Comparison of ENCODE assay signal across 13 mouse cellular contexts in genomic region chr3:152149449-152149848, GRCm38 (mm10). TPM values are rescaled to one million over a fixed set of nuclear protein-coding genes. Genes with fewer than 3 reads are reported as not detected.
DNase-seq lines count a peak whose midpoint lies in the region; ATAC-seq and TF ChIP-seq lines count a peak whose summit lies in the region.
"Had no signal": no experiment of that assay in that cellular context is flagged by ENCODE, and none has a peak within 500 bp of the region (broad histone marks: within the 10 kb centered on the region; RNA-seq: fewer than 3 reads in every experiment).

No protein-coding gene starts in this region.

- H3K4me2 ChIP-seq in heart, embryonic 12.5 days, result no peak overlapping the region
- H3K4me2 ChIP-seq in heart, embryonic 11.5 days, result no peak overlapping the region
- no peak overlapping the region for H3K4me2 ChIP-seq in liver, postnatal 0 days (ENCODE audit: low read depth, low read length)
- H3K4me2 ChIP-seq in forebrain, embryonic 14.5 days (ENCODE audit: low read length), result no peak overlapping the region
- no peak overlapping the region for H3K4me2 ChIP-seq in hindbrain, postnatal 0 days (ENCODE audit: low read depth, low read length)
- no peak overlapping the region for H3K4me2 ChIP-seq in forebrain, embryonic 13.5 days
- H3K4me2 ChIP-seq: hindbrain, embryonic 15.5 days had no signal

- H3K36me3 ChIP-seq in heart, embryonic 12.5 days, result no peaks in the 10 kb centered on the region
- H3K36me3 ChIP-seq in heart, embryonic 11.5 days (ENCODE audit: control insufficient read depth, insufficient read depth, low read length), result no peaks in the 10 kb centered on the region
- H3K36me3 ChIP-seq in liver, postnatal 0 days (replicated peaks; ENCODE audit: insufficient read depth, low read length), result no peaks in the 10 kb centered on the region
- no peaks in the 10 kb centered on the region for H3K36me3 ChIP-seq in forebrain, embryonic 14.5 days (ENCODE audit: control insufficient read depth, insufficient read depth, low read length)
- H3K36me3 ChIP-seq in hindbrain, postnatal 0 days (ENCODE audit: insufficient read depth, low read length), result no peaks in the 10 kb centered on the region
- H3K36me3 ChIP-seq in forebrain, embryonic 13.5 days (ENCODE audit: poor library complexity, severe bottlenecking), result no peaks in the 10 kb centered on the region
- H3K36me3 ChIP-seq: hindbrain, embryonic 15.5 days had no signal

- no peak overlapping the region for H3K4me3 ChIP-seq in heart, embryonic 12.5 days
- no peak overlapping the region for H3K4me3 ChIP-seq in heart, embryonic 11.5 days (ENCODE audit: low read depth, low read length)
- H3K4me3 ChIP-seq in liver, postnatal 0 days (ENCODE audit: low read depth, low read length), result no peak overlapping the region
- no peak overlapping the region for H3K4me3 ChIP-seq in forebrain, embryonic 14.5 days (ENCODE audit: low read depth, low read length)
- H3K4me3 ChIP-seq in hindbrain, postnatal 0 days (ENCODE audit: low read length), result no peak overlapping the region
- no peak overlapping the region for H3K4me3 ChIP-seq in forebrain, embryonic 13.5 days
- H3K4me3 ChIP-seq: hindbrain, embryonic 15.5 days had no signal

- no peak for ATAC-seq in heart, embryonic 12.5 days (ENCODE audit: insufficient number of reproducible peaks, low FRiP score)
- no peak for ATAC-seq in heart, embryonic 11.5 days (replicated peaks; ENCODE audit: insufficient number of reproducible peaks, low FRiP score, low TSS enrichment)
- no peak for ATAC-seq in liver, postnatal 0 days
- ATAC-seq in forebrain, embryonic 14.5 days, result no peak
- ATAC-seq in hindbrain, postnatal 0 days, result no peak
- ATAC-seq in forebrain, embryonic 13.5 days, result no peak

- DNase-seq in lung, postnatal 10 days, result peak; percentile 55
- DNase-seq in lung, postnatal 25 days (ENCODE audit: low spot score), result no peak
- DNase-seq in liver, postnatal 0 days, result no peak
- DNase-seq in forebrain, embryonic 14.5 days (ENCODE audit: low spot score), result no peak
- no peak for DNase-seq in hindbrain, postnatal 0 days (ENCODE audit: low spot score)
- DNase-seq: cerebellum, postnatal 10 days; midbrain, embryonic 14.5 days; spleen, adult 18-20 months; thymus, postnatal 36 days had no signal

- peak overlapping the region; percentile 24; the same call in 1 of the 2 replicates for H3K27ac ChIP-seq in heart, embryonic 12.5 days (ENCODE audit: poor library complexity, severe bottlenecking)
- H3K27ac ChIP-seq in heart, embryonic 11.5 days (ENCODE audit: low read depth, low read length), result no peak overlapping the region
- peak overlapping the region; percentile 45; the same call in 1 of the 2 replicates for H3K27ac ChIP-seq in liver, postnatal 0 days (ENCODE audit: low read depth)
- no peak overlapping the region for H3K27ac ChIP-seq in forebrain, embryonic 14.5 days (ENCODE audit: low read depth, low read length)
- no peak overlapping the region for H3K27ac ChIP-seq in hindbrain, postnatal 0 days
- H3K27ac ChIP-seq in forebrain, embryonic 13.5 days, result no peak overlapping the region
- H3K27ac ChIP-seq: hindbrain, embryonic 15.5 days had no signal

- no peaks in the 10 kb centered on the region for H3K9me3 ChIP-seq in heart, embryonic 12.5 days (replicated peaks)
- no peaks in the 10 kb centered on the region for H3K9me3 ChIP-seq in heart, embryonic 11.5 days (replicated peaks; ENCODE audit: control insufficient read depth, low read length)
- H3K9me3 ChIP-seq in liver, postnatal 0 days (ENCODE audit: low read length), result no peaks in the 10 kb centered on the region
- H3K9me3 ChIP-seq in forebrain, embryonic 14.5 days (replicated peaks; ENCODE audit: control insufficient read depth, low read length), result no peaks in the 10 kb centered on the region
- no peaks in the 10 kb centered on the region for H3K9me3 ChIP-seq in hindbrain, postnatal 0 days (ENCODE audit: low read length)
- H3K9me3 ChIP-seq in forebrain, embryonic 13.5 days (replicated peaks), result no peaks in the 10 kb centered on the region
- H3K9me3 ChIP-seq: hindbrain, embryonic 15.5 days had no signal

- H3K27me3 ChIP-seq in heart, embryonic 12.5 days (replicated peaks), result no peaks in the 10 kb centered on the region
- no peaks in the 10 kb centered on the region for H3K27me3 ChIP-seq in heart, embryonic 11.5 days (ENCODE audit: control insufficient read depth, insufficient read depth, low read length)
- H3K27me3 ChIP-seq in liver, postnatal 0 days (ENCODE audit: insufficient read depth, low read length), result no peaks in the 10 kb centered on the region
- H3K27me3 ChIP-seq in forebrain, embryonic 14.5 days (replicated peaks; ENCODE audit: control insufficient read depth, insufficient read depth, low read length), result no peaks in the 10 kb centered on the region
- H3K27me3 ChIP-seq in hindbrain, postnatal 0 days (ENCODE audit: insufficient read depth, low read length), result no peaks in the 10 kb centered on the region
- no peaks in the 10 kb centered on the region for H3K27me3 ChIP-seq in forebrain, embryonic 13.5 days
- H3K27me3 ChIP-seq: hindbrain, embryonic 15.5 days had no signal

- no peak for TF ChIP-seq CTCF in liver, postnatal 0 days (IDR thresholded peaks at IDR 0.05; ENCODE audit: low read depth)
- TF ChIP-seq CTCF in hindbrain, postnatal 0 days (IDR thresholded peaks at IDR 0.05; ENCODE audit: low read depth), result no peak

- H3K9ac ChIP-seq in heart, embryonic 12.5 days, result no peak overlapping the region
- no peak overlapping the region for H3K9ac ChIP-seq in heart, embryonic 11.5 days (ENCODE audit: low read depth, low read length)
- no peak overlapping the region for H3K9ac ChIP-seq in liver, postnatal 0 days (replicated peaks)
- no peak overlapping the region for H3K9ac ChIP-seq in forebrain, embryonic 14.5 days (ENCODE audit: low read length)
- no peak overlapping the region for H3K9ac ChIP-seq in hindbrain, postnatal 0 days (replicated peaks; ENCODE audit: low read length)
- H3K9ac ChIP-seq in forebrain, embryonic 13.5 days, result no peak overlapping the region
- H3K9ac ChIP-seq: hindbrain, embryonic 15.5 days had no signal

- 40% methylated on average over 7 of the region's 7 CpGs for WGBS in heart, embryonic 12.5 days
- 49% methylated on average over 7 of the region's 7 CpGs for WGBS in heart, embryonic 11.5 days (ENCODE audit: insufficient replicate concordance)
- 31% methylated on average over 7 of the region's 7 CpGs for WGBS in liver, postnatal 0 days (ENCODE audit: insufficient replicate concordance)
- WGBS in forebrain, embryonic 14.5 days, result 81% methylated on average over 7 of the region's 7 CpGs
- WGBS in hindbrain, postnatal 0 days, result 80% methylated on average over 7 of the region's 7 CpGs
- 80% methylated on average over 7 of the region's 7 CpGs for WGBS in forebrain, embryonic 13.5 days

- no peak for TF ChIP-seq EP300 in liver, postnatal 0 days (IDR thresholded peaks at IDR 0.05; ENCODE audit: low read depth)

- peaks cover 69% of the 10 kb centered on the region for H3K4me1 ChIP-seq in heart, embryonic 12.5 days (replicated peaks)
- H3K4me1 ChIP-seq in heart, embryonic 11.5 days (ENCODE audit: control insufficient read depth, insufficient read depth, low read length), result peaks cover 29% of the 10 kb centered on the region
- H3K4me1 ChIP-seq in liver, postnatal 0 days (ENCODE audit: insufficient read depth), result peaks cover 36% of the 10 kb centered on the region
- H3K4me1 ChIP-seq in forebrain, embryonic 14.5 days (ENCODE audit: control insufficient read depth, insufficient read depth, low read length), result no peaks in the 10 kb centered on the region
- H3K4me1 ChIP-seq in hindbrain, postnatal 0 days (ENCODE audit: insufficient read depth, low read length), result no peaks in the 10 kb centered on the region
- no peaks in the 10 kb centered on the region for H3K4me1 ChIP-seq in forebrain, embryonic 13.5 days
- H3K4me1 ChIP-seq: hindbrain, embryonic 15.5 days had no signal

RNA-seq across cellular contexts. Expression of gene Gipc2, which starts 16.6 kb away (rescaled TPM):
- polyA plus RNA-seq in heart, embryonic 12.5 days (2016; fragmentation: Nextera tagmentation; extraction: Ambion mirVana), result 1.3 and 4.5 TPM in 2 replicates
- polyA plus RNA-seq in heart, embryonic 11.5 days (2014; fragmentation: Nextera tagmentation; extraction: Ambion mirVana), result 3.8 and 4.4 TPM in 2 replicates
- polyA plus RNA-seq in liver, postnatal 0 days (2015; fragmentation: Nextera tagmentation; extraction: Ambion mirVana), result 3.5 and 5.0 TPM in 2 replicates
- polyA plus RNA-seq in forebrain, embryonic 14.5 days (2014; fragmentation: Nextera tagmentation; extraction: Ambion mirVana), result 3.1 and 4.7 TPM in 2 replicates
- total RNA-seq in hindbrain, postnatal 0 days (2014; rRNA removed), result 3.1 and 6.7 TPM in 2 replicates
- 12.8 and 15.6 TPM in 2 replicates for polyA plus RNA-seq in hindbrain, postnatal 0 days (2015; fragmentation: Nextera tagmentation; extraction: Ambion mirVana)
- polyA plus RNA-seq in forebrain, embryonic 13.5 days (2015; fragmentation: Nextera tagmentation; extraction: Ambion mirVana), result 2.1 and 2.6 TPM in 2 replicates

Comparison
In these comparisons a context has a peak if more than half of its experiments do, and no peak if none do; other contexts are left out.
1. H3K27ac ChIP-seq: peak in heart, embryonic 12.5 days (single experiment) and liver, postnatal 0 days (single experiment); none in heart, embryonic 11.5 days (single experiment), forebrain, embryonic 14.5 days (single experiment), hindbrain, postnatal 0 days (single experiment) and forebrain, embryonic 13.5 days (single experiment).